Mouse (Mus musculus) kidney, adult 2 months (tissue): Measurements from ENCODE around the gene Mlxipl.

Experiments used
- CTCF ChIP-seq: fragments of 200-500 bp; conservative IDR thresholded peaks from 2 replicates; pipeline ENCODE4 v1.5.1; 2011; ENCODE audit warnings: low read depth, mild to moderate bottlenecking, control low read depth, low read length, moderate library complexity, mixed read lengths; ENCODE audit not compliant: insufficient read depth, insufficient read length
- POLR2A ChIP-seq: fragments of 200-500 bp; IDR thresholded peaks from one replicate; pipeline ENCODE4 v1.6.1; 2011; ENCODE audit warnings: low read depth, low read length, control low read depth

DNA sequence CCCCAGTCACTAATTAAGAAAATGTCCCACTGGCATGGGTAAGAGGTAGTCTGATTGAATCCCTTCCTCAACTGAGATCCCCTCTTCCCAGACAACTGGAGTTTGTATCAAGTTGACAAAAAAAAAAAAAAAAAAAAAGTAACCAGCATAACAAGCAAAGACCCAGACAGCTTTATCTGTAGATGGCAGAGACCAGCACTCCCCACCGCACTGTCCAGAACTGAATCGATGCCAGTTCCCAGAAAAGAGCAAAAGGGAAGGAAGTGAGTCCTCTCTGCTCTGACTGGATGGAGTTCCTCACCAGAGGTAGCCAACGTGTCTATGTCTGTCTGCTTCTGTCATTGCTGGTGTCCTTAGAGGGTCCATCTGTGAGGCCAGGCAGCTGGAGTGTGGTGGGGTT is 55.8 kb downstream of the Mlxipl start:
- TF ChIP-seq CTCF = no peak
- TF ChIP-seq POLR2A = no peak
